Mouse (Mus musculus): Measurements from ENCODE around the gene Fgfr2.

- TF ChIP-seq POLR2A (IDR thresholded peaks at IDR 0.05; ENCODE audit: borderline replicate concordance, extremely low read depth, insufficient read depth, insufficient read length, poor library complexity, severe bottlenecking), result no peak
- TF ChIP-seq CTCF (IDR thresholded peaks at IDR 0.05; ENCODE audit: borderline replicate concordance, extremely low read depth, insufficient read depth, insufficient read length), result no peak
Measured at GRCm38 (mm10) chr7:132780611-132781010, 342.5 kb downstream of the Fgfr2 start.

Measured in brain, embryonic 14.5 days (tissue).